Mouse (Mus musculus): ENCODE measurements around the gene Scrn2. TPM values are rescaled to one million over a fixed set of nuclear protein-coding genes. Genes with fewer than 3 reads are reported as not detected.
A peak's percentile ranks its signal among the peaks of the same experiment; 100 is the strongest.

Scrn2 gene
- total and polyA plus RNA-seq, 3 experiments: 14.8 to 26.7 TPM; not detected in 1

DNA sequence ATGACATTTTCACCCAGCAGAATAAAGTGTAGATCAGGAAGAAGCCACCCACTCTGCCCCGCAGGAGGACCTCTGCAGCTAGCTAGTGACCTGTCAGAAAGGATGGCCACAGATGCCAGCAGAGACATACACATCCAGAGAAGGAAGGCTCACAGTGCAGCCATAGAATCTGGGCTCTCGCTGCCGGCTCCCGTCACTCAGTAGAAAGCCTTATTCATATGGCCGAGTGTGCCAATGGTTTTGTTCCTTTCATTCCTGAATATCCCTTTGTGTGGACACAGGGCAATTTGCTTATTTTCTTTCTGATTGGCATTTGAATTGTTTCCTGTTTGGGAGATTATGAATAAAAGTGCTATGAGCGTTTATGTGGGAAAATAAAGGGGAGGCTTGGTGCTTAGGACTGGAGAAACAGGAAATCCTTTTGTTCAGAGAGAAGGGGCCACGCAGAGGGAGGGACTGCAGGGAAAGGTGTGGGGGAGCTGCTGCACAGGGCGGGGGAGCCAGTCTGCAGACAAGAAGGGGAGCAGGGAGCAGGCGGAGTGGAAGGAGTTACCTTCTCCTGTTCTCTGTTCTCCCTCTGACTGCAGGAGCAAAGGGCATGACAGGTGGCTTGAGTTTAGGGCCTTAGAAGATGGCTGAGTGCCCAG is 33.7 kb downstream of the Scrn2 start:
- Histone ChIP-seq H3K27me3 (ENCODE audit: control insufficient read depth in 1 of 2, insufficient read depth in 2 of 2, low read length in 2 of 2) (no peaks in the 10 kb centered on the region), H3K4me3 (ENCODE audit: control insufficient read depth in 1 of 2, insufficient read depth in 1 of 2, low read depth in 2 of 2, low read length in 2 of 2) (no peak overlapping the region), H3K9ac (ENCODE audit: control insufficient read depth, low read depth, low read length, poor library complexity, severe bottlenecking) (no peak overlapping the region), H3K27ac (ENCODE audit: control insufficient read depth, low read depth, low read length) (no peak overlapping the region), H3K36me3 (ENCODE audit: control insufficient read depth in 1 of 2, insufficient read depth in 2 of 2, low read length in 2 of 2) (no peaks in the 10 kb centered on the region; a peak in 2 of 4 replicates), H3K79me2 (ENCODE audit: control insufficient read depth, insufficient read depth, low read length, poor library complexity) (no peaks in the 10 kb centered on the region), H3K4me1 (ENCODE audit: control insufficient read depth in 1 of 2, insufficient read depth in 2 of 2, low read length in 2 of 2) (no peaks in the 10 kb centered on the region), H3K9me3 (replicated peaks; ENCODE audit: insufficient read depth, low read length) (no peaks in the 10 kb centered on the region)
- TF ChIP-seq KAT2A (conservative IDR thresholded peaks at IDR 0.05; ENCODE audit: low read depth, low read length) (no peak), CHD2 (IDR thresholded peaks at IDR 0.05; ENCODE audit: low read length) (no peak), POLR2AphosphoS2 (IDR thresholded peaks at IDR 0.05; ENCODE audit: low read length) (no peak), JUND (IDR thresholded peaks at IDR 0.05; ENCODE audit: low read depth, low read length) (no peak), MAFK (IDR thresholded peaks at IDR 0.05; ENCODE audit: borderline replicate concordance, low read depth, low read length) (no peak), ZMIZ1 (IDR thresholded peaks at IDR 0.05; ENCODE audit: low read depth, low read length) (no peak), MAX (IDR thresholded peaks at IDR 0.05; ENCODE audit: low read length) (no peak), CHD1 (IDR thresholded peaks at IDR 0.05; ENCODE audit: low read depth, low read length) (no peak), TBP (IDR thresholded peaks at IDR 0.05; ENCODE audit: low read depth, low read length) (no peak), SIN3A (IDR thresholded peaks at IDR 0.05; ENCODE audit: low read length) (no peak), ELF1 (IDR thresholded peaks at IDR 0.05; ENCODE audit: low read depth, low read length) (no peak), ZNF384 (IDR thresholded peaks at IDR 0.05; ENCODE audit: low read depth, low read length) (no peak), GATA1 (IDR thresholded peaks at IDR 0.05; ENCODE audit: low read depth, low read length) (no peak), BHLHE40 (IDR thresholded peaks at IDR 0.05; ENCODE audit: borderline replicate concordance, low read depth, low read length) (no peak), USF2 (IDR thresholded peaks at IDR 0.05; ENCODE audit: borderline replicate concordance in 1 of 2, insufficient read depth in 1 of 2, low read depth in 1 of 2, low read length in 2 of 2) (no peak), RAD21 (IDR thresholded peaks at IDR 0.05; ENCODE audit: low read depth, low read length) (no peak)
- no peak for DNase-seq (ENCODE audit: low read depth, low spot score)

DNA sequence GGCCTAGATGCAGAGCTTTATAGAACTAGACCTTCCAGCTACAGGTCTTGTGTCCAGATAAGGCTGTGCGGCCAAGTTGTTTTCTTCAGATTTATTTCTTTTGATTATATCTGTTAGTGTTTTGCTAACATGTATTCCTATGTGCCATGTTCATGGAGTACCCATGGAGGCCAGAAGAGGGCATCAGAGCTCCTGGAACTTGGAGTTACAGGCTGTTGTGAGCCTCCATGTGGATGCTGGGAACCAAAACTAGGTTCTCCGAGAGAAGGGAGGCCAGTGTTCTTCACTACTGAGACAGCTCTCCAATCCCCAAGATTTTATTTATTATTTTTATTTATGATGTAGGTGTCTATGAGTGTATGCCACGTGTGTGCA is 34.2 kb downstream of the Scrn2 start:
- H3K9ac ChIP-seq (ENCODE audit: control insufficient read depth, low read depth, low read length, poor library complexity, severe bottlenecking): no peak overlapping the region
- no peaks in the 10 kb centered on the region for H3K9me3 ChIP-seq (replicated peaks; ENCODE audit: insufficient read depth, low read length)
- H3K27me3 ChIP-seq (ENCODE audit: control insufficient read depth in 1 of 2, insufficient read depth in 2 of 2, low read length in 2 of 2): no peaks in the 10 kb centered on the region
- no peak overlapping the region for H3K4me3 ChIP-seq (ENCODE audit: control insufficient read depth in 1 of 2, insufficient read depth in 1 of 2, low read depth in 2 of 2, low read length in 2 of 2)
- no peaks in the 10 kb centered on the region for H3K4me1 ChIP-seq (ENCODE audit: control insufficient read depth in 1 of 2, insufficient read depth in 2 of 2, low read length in 2 of 2)
- TF ChIP-seq ZC3H11A (IDR thresholded peaks at IDR 0.05; ENCODE audit: low read depth, low read length): no peak
- peak; percentile 29; the same call in 1 of the 2 replicates for TF ChIP-seq SMC3 (IDR thresholded peaks at IDR 0.05; ENCODE audit: low read depth, low read length)
- no peak for TF ChIP-seq TBP (IDR thresholded peaks at IDR 0.05; ENCODE audit: low read depth, low read length)
- no peak for TF ChIP-seq NRF1 (IDR thresholded peaks at IDR 0.05; ENCODE audit: insufficient read depth, low read depth, low read length, poor library complexity, severe bottlenecking)
- peak; percentile 49 to 52 (median 50) for TF ChIP-seq CTCF (IDR thresholded peaks at IDR 0.05 in 2 of 3, conservative IDR thresholded peaks at IDR 0.05 in 1 of 3; ENCODE audit: control insufficient read depth in 1 of 3, insufficient read depth in 1 of 3, low read depth in 2 of 3, low read length in 3 of 3, poor library complexity in 1 of 3, severe bottlenecking in 1 of 3)
- H3K79me2 ChIP-seq (ENCODE audit: control insufficient read depth, insufficient read depth, low read length, poor library complexity): no peaks in the 10 kb centered on the region
- no peak overlapping the region for H3K27ac ChIP-seq (ENCODE audit: control insufficient read depth, low read depth, low read length)
- peak; percentile 55 for DNase-seq (ENCODE audit: low read depth, low spot score)
- H3K36me3 ChIP-seq (ENCODE audit: control insufficient read depth in 1 of 2, insufficient read depth in 2 of 2, low read length in 2 of 2): no peaks in the 10 kb centered on the region; a peak in 2 of 4 replicates

Measured in MEL (cell line).